Mouse (Mus musculus) neural tube, embryonic 11.5 days (tissue): ENCODE data around the gene Znrd1. TPM values are rescaled to one million over a fixed set of nuclear protein-coding genes. Genes with fewer than 3 reads are reported as not detected.

Experiments
- ATAC-seq: fragments of 200-750 bp; cut with Nextera tagmentation; 2 replicates; pipeline ENCODE4 v1.8.0; 2017; ENCODE audit warnings: moderate number of reproducible peaks, mild to moderate bottlenecking, moderate TSS enrichment, moderate library complexity; ENCODE audit not compliant: insufficient read depth, low FRiP score, low TSS enrichment
- DNase-seq: peaks from one replicate; pipeline ENCODE4 v3.0.0-alpha.2; 2015; ENCODE audit warnings: low spot score
- H3K27ac ChIP-seq: fragments of 300-500 bp; sonication (generic); 2 replicates; pipeline ENCODE4 v1.5.1; 2014; ENCODE audit warnings: low read depth, mild to moderate bottlenecking, low read length
- H3K27me3 ChIP-seq: fragments of 300-500 bp; sonication (generic); 2 replicates; pipeline ENCODE4 v1.6.1; 2014; ENCODE audit warnings: mild to moderate bottlenecking, low read length, mixed read lengths; ENCODE audit not compliant: control insufficient read depth, insufficient read depth
- H3K36me3 ChIP-seq: fragments of 300-500 bp; sonication (generic); 2 replicates; pipeline ENCODE4 v1.6.1; 2014; ENCODE audit warnings: mild to moderate bottlenecking, low read length, moderate library complexity, mixed read lengths; ENCODE audit not compliant: control insufficient read depth, insufficient read depth
- H3K4me1 ChIP-seq: fragments of 300-500 bp; sonication (generic); 2 replicates; pipeline ENCODE4 v1.6.1; 2014; ENCODE audit warnings: low read length, mixed read lengths; ENCODE audit not compliant: control insufficient read depth, insufficient read depth
- H3K4me2 ChIP-seq: fragments of 300-500 bp; sonication (generic); 2 replicates; pipeline ENCODE4 v1.6.1; 2014; ENCODE audit warnings: low read depth, mild to moderate bottlenecking, moderate library complexity
- H3K4me3 ChIP-seq: fragments of 300-500 bp; sonication (generic); 2 replicates; pipeline ENCODE4 v1.5.1; 2014; ENCODE audit warnings: low read depth, low read length
- H3K9ac ChIP-seq: fragments of 300-500 bp; sonication (generic); 2 replicates; pipeline ENCODE4 v1.6.1; 2014; ENCODE audit warnings: mild to moderate bottlenecking, low read length
- H3K9me3 ChIP-seq: fragments of 300-500 bp; sonication (generic); 2 replicates; pipeline ENCODE4 v1.6.1; 2016; ENCODE audit warnings: low read length; ENCODE audit not compliant: control insufficient read depth
- WGBS: fragments of 180-500 bp; shearing (Covaris S2); extraction: QIAGEN DNeasy Blood & Tissue Kit; methylation state at CpG from one replicate; pipeline ENCODE4 v1.1.7; 2014; 5-methylcytosine and 5-hydroxymethylcytosine counted together
- polyA plus RNA-seq: library from polyadenylated mRNA; unstranded; fragments of >200 nt; fragmentation: Nextera tagmentation; extraction: Ambion mirVana; gene quantifications from 2 replicates; pipeline ENCODE4 v1.2.1, GENCODE M21; 2014

Znrd1 gene
- polyA plus RNA-seq, 1 experiment from 2014 or later, result 84.7 TPM

GRCm38 (mm10) chr17:36950981-36951947, 7.1 kb downstream of the Znrd1 start, which contains the start of gene Ppp1r11:
Ppp1r11 (minus strand) TSS chr17:36951741.
- DNase-seq, result peak; percentile 97
- peak within 1 kb of the TSS; percentile 63 for H3K9ac ChIP-seq
- H3K9me3 ChIP-seq, result no peaks in the 10 kb centered on the region
- H3K27ac ChIP-seq, result peak within 1 kb of the TSS; percentile 76
- ATAC-seq, result peak; percentile 94
- peaks cover 2% of the 10 kb centered on the region; the same call in 1 of the 2 replicates for H3K36me3 ChIP-seq
- H3K4me2 ChIP-seq, result peak within 1 kb of the TSS; percentile 74
- WGBS, result 3% methylated on average over 36 of the region's 36 CpGs
- no peaks in the 10 kb centered on the region; the same call in 1 of the 2 replicates for H3K27me3 ChIP-seq
- peak within 1 kb of the TSS; percentile 64 for H3K4me3 ChIP-seq
- peaks cover 11% of the 10 kb centered on the region; the same call in 1 of the 2 replicates for H3K4me1 ChIP-seq

GRCm38 (mm10) chr17:36949265-36949664, 9.1 kb downstream of the Znrd1 start:
- DNase-seq, result no peak
- Histone ChIP-seq H3K36me3 (peaks cover 2% of the 10 kb centered on the region; the same call in 1 of the 2 replicates), H3K9me3 (no peaks in the 10 kb centered on the region), H3K4me1 (peaks cover 11% of the 10 kb centered on the region; the same call in 1 of the 2 replicates), H3K4me3 (no peak overlapping the region), H3K4me2 (no peak overlapping the region), H3K9ac (no peak overlapping the region), H3K27me3 (peaks cover 11% of the 10 kb centered on the region; the same call in 1 of the 2 replicates), H3K27ac (no peak overlapping the region)
- 90% methylated on average over 8 of the region's 8 CpGs for WGBS
- ATAC-seq, result no peak

GRCm38 (mm10) chr17:36948286-36948685, 10.1 kb downstream of the Znrd1 start:
- Histone ChIP-seq H3K4me3 (no peak overlapping the region), H3K9ac (no peak overlapping the region), H3K36me3 (peaks cover 2% of the 10 kb centered on the region; the same call in 1 of the 2 replicates), H3K4me2 (no peak overlapping the region), H3K27ac (no peak overlapping the region), H3K9me3 (no peaks in the 10 kb centered on the region), H3K27me3 (peaks cover 19% of the 10 kb centered on the region), H3K4me1 (peaks cover 11% of the 10 kb centered on the region; the same call in 1 of the 2 replicates)
- ATAC-seq (no peak), DNase-seq (no peak)
- 92% methylated on average over 1 of the region's 1 CpGs for WGBS

- WGBS, result 2% methylated on average over 62 of the region's 62 CpGs
- H3K9me3 ChIP-seq, result no peaks in the 10 kb centered on the region
- peaks cover 30% of the 10 kb centered on the region for H3K27me3 ChIP-seq
- peak overlapping the region; percentile 85 for H3K9ac ChIP-seq
- DNase-seq (peak; percentile 79), ATAC-seq (peak; percentile 54)
- peaks cover 17% of the 10 kb centered on the region; the same call in 1 of the 2 replicates for H3K4me1 ChIP-seq
- peak overlapping the region; percentile 80 for H3K4me2 ChIP-seq
- peaks cover 2% of the 10 kb centered on the region; the same call in 1 of the 2 replicates for H3K36me3 ChIP-seq
- H3K27ac ChIP-seq, result peak overlapping the region; percentile 11; the same call in 1 of the 2 replicates
- peak overlapping the region; percentile 37 for H3K4me3 ChIP-seq
These were observed 11.1 kb downstream of the Znrd1 start for GRCm38 (mm10) chr17:36947051-36947819.

- H3K36me3 ChIP-seq, result peaks cover 2% of the 10 kb centered on the region; the same call in 1 of the 2 replicates
- no peak overlapping the region for H3K4me3 ChIP-seq
- H3K9ac ChIP-seq, result no peak overlapping the region
- peak; percentile 33 for DNase-seq
- peaks cover 31% of the 10 kb centered on the region for H3K27me3 ChIP-seq
- no peak overlapping the region for H3K4me2 ChIP-seq
- H3K27ac ChIP-seq, result no peak overlapping the region
- no peaks in the 10 kb centered on the region for H3K9me3 ChIP-seq
- 12% methylated on average over 9 of the region's 9 CpGs for WGBS
- ATAC-seq, result no peak
- peaks cover 8% of the 10 kb centered on the region; the same call in 1 of the 2 replicates for H3K4me1 ChIP-seq
These were observed 14.1 kb downstream of the Znrd1 start for GRCm38 (mm10) chr17:36944121-36944775.

- WGBS, result 18% methylated on average over 5 of the region's 5 CpGs
- Histone ChIP-seq H3K4me1 (peaks cover 8% of the 10 kb centered on the region; the same call in 1 of the 2 replicates), H3K27ac (no peak overlapping the region), H3K4me3 (no peak overlapping the region), H3K4me2 (no peak overlapping the region), H3K27me3 (peaks cover 31% of the 10 kb centered on the region), H3K9ac (no peak overlapping the region), H3K9me3 (no peaks in the 10 kb centered on the region), H3K36me3 (no peaks in the 10 kb centered on the region)
- DNase-seq, result no peak
- no peak for ATAC-seq
These were observed 14.7 kb downstream of the Znrd1 start for GRCm38 (mm10) chr17:36943691-36944090.

GRCm38 (mm10) chr17:36942791-36943471, 15.4 kb downstream of the Znrd1 start, which contains the start of gene Rnf39:
Rnf39 (plus strand) TSS chr17:36942918.
- peak; percentile 17 for DNase-seq

More at GRCm38 (mm10) chr17:36942791-36943471, 15.4 kb downstream of the Znrd1 start, which contains the start of gene Rnf39:
- peak within 1 kb of the TSS; percentile 54 for H3K4me2 ChIP-seq
- H3K4me3 ChIP-seq, result peak within 1 kb of the TSS; percentile 33
- peaks cover 31% of the 10 kb centered on the region for H3K27me3 ChIP-seq
- 2% methylated on average over 58 of the region's 59 CpGs for WGBS
- no peaks in the 10 kb centered on the region for H3K36me3 ChIP-seq
- no peak within 1 kb of the TSS for H3K27ac ChIP-seq
- peaks cover 8% of the 10 kb centered on the region; the same call in 1 of the 2 replicates for H3K4me1 ChIP-seq
- H3K9me3 ChIP-seq, result no peaks in the 10 kb centered on the region
- no peak for ATAC-seq
- H3K9ac ChIP-seq, result peak within 1 kb of the TSS; percentile 41
